Mouse (Mus musculus) stomach, postnatal 0 days (tissue): ENCODE data around the gene 4921539E11Rik.

Experiments used
- CTCF ChIP-seq: IDR thresholded peaks from 2 replicates; pipeline ENCODE4 v1.5.1; 2016; ENCODE audit warnings: antibody characterized with exemption, low read depth, mild to moderate bottlenecking, moderate library complexity
- EP300 ChIP-seq: optimal IDR thresholded peaks from 2 replicates; pipeline ENCODE3; 2016; ENCODE audit warnings: antibody characterized with exemption

DNA sequence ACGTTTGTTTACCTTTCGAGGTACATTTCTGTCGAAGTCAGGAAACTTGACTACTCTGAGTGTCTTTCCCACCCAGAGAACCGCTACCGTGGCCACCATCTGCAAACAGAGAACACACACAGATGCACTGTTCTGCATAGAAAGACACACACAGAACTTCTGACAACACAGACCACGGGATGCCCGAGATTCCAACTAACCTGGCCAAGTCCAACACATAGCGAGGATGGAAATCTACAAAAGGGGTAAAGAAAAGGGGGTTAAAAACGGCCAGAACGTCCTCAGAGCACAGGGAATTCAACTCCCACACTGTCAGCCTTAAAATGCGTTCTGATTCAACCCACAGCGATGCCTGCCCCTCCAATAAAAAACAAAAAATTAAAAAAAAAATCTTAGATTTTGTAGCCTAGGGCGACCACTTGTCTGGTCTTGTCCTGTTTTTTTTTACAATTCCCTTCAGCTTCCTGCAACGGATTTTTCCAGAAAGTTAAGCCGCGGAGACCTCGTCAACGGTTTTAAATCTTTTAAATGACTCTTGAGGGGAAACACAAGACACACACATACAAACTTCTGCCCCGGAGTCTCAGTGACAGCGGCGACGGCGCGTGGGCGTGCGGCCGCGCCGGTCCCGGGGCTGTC, 76.7 kb downstream of the 4921539E11Rik start:
- no peak for TF ChIP-seq CTCF
- no peak for TF ChIP-seq EP300
